Mouse (Mus musculus) liver, postnatal 0 days (tissue): Measurements from ENCODE around the gene Hivep3. TPM values are rescaled to one million over a fixed set of nuclear protein-coding genes. Genes with fewer than 3 reads are reported as not detected.
A peak's percentile ranks its signal among the peaks of the same experiment; 100 is the strongest.

Source experiments
- ATAC-seq: fragments of 200-750 bp; cut with Nextera tagmentation; 2 replicates; pipeline ENCODE4 v1.8.0; 2017; ENCODE audit warnings: mild to moderate bottlenecking, moderate library complexity
- DNase-seq: peaks from one replicate; pipeline ENCODE4 v3.0.0-alpha.2; 2016
- H3K27ac ChIP-seq: fragments of 300-500 bp; sonication (generic); 2 replicates; pipeline ENCODE4 v1.5.1; 2014; ENCODE audit warnings: antibody characterized with exemption, moderate library complexity, mild to moderate bottlenecking, low read depth
- H3K27me3 ChIP-seq: fragments of 300-500 bp; sonication (generic); 2 replicates; pipeline ENCODE4 v1.6.1; 2014; ENCODE audit warnings: low read length, control low read depth, mixed read lengths; ENCODE audit not compliant: insufficient read depth
- H3K36me3 ChIP-seq: fragments of 300-500 bp; sonication (generic); replicated peaks from 2 replicates; pipeline ENCODE4 v1.6.1; 2014; ENCODE audit warnings: mild to moderate bottlenecking, control low read depth, low read length, moderate library complexity, mixed read lengths; ENCODE audit not compliant: insufficient read depth
- H3K4me1 ChIP-seq: fragments of 300-500 bp; sonication (generic); 2 replicates; pipeline ENCODE4 v1.6.1; 2014; ENCODE audit warnings: antibody characterized with exemption, mild to moderate bottlenecking, control low read depth; ENCODE audit not compliant: insufficient read depth
- H3K4me2 ChIP-seq: fragments of 300-500 bp; sonication (generic); 2 replicates; pipeline ENCODE4 v1.6.1; 2014; ENCODE audit warnings: low read depth, mild to moderate bottlenecking, low read length, moderate library complexity, mixed read lengths
- H3K4me3 ChIP-seq: fragments of 300-500 bp; sonication (generic); 2 replicates; pipeline ENCODE4 v1.5.1; 2014; ENCODE audit warnings: low read depth, low read length
- H3K9ac ChIP-seq: fragments of 300-500 bp; sonication (generic); replicated peaks from 2 replicates; pipeline ENCODE4 v1.6.1; 2014; ENCODE audit warnings: mild to moderate bottlenecking, moderate library complexity
- H3K9me3 ChIP-seq: fragments of 300-500 bp; sonication (generic); 2 replicates; pipeline ENCODE4 v1.6.1; 2016; ENCODE audit warnings: mild to moderate bottlenecking, control low read depth, low read length, mixed read lengths
- CTCF ChIP-seq: sonication (generic); IDR thresholded peaks from 2 replicates; pipeline ENCODE4 v1.5.1; 2016; ENCODE audit warnings: antibody characterized with exemption, low read depth
- EP300 ChIP-seq: IDR thresholded peaks from 2 replicates; pipeline ENCODE4 v1.6.1; 2016; ENCODE audit warnings: antibody characterized with exemption, low read depth, mild to moderate bottlenecking
- WGBS: fragments of 180-500 bp; shearing (Covaris S2); extraction: QIAGEN DNeasy Blood & Tissue Kit; methylation state at CpG from one replicate; pipeline ENCODE4 v1.1.7; 2014; ENCODE audit not compliant: insufficient replicate concordance; 5-methylcytosine and 5-hydroxymethylcytosine counted together
- polyA plus RNA-seq: library from polyadenylated mRNA; unstranded; fragments of >200 nt; fragmentation: Nextera tagmentation; extraction: Ambion mirVana; gene quantifications from 2 replicates; pipeline ENCODE4 v1.2.1, GENCODE M21; 2015

Hivep3 gene
- polyA plus RNA-seq, 1 experiment from 2014 or later: 3.8 TPM

GRCm38 (mm10) chr4:119966105-119967072, 232.8 kb downstream of the Hivep3 start:
- Histone ChIP-seq H3K9ac (no peak overlapping the region), H3K9me3 (no peaks in the 10 kb centered on the region), H3K4me1 (peaks cover 18% of the 10 kb centered on the region), H3K27ac (peak overlapping the region; percentile 22; the same call in 1 of the 2 replicates), H3K4me2 (peak overlapping the region; percentile 32; the same call in 1 of the 2 replicates), H3K27me3 (no peaks in the 10 kb centered on the region), H3K36me3 (no peaks in the 10 kb centered on the region), H3K4me3 (no peak overlapping the region)
- WGBS: 44% methylated on average over 20 of the region's 20 CpGs
- DNase-seq (peak; percentile 35), ATAC-seq (peak; percentile 61)
- no peak for TF ChIP-seq EP300
- TF ChIP-seq CTCF: no peak

- Histone ChIP-seq H3K27ac (no peak overlapping the region), H3K4me2 (peak overlapping the region; percentile 32; the same call in 1 of the 2 replicates), H3K9me3 (no peaks in the 10 kb centered on the region), H3K27me3 (no peaks in the 10 kb centered on the region), H3K9ac (no peak overlapping the region), H3K36me3 (no peaks in the 10 kb centered on the region), H3K4me3 (no peak overlapping the region), H3K4me1 (peaks cover 18% of the 10 kb centered on the region)
- DNase-seq (no peak), ATAC-seq (no peak)
- WGBS: 47% methylated on average over 5 of the region's 5 CpGs
- TF ChIP-seq EP300: no peak
- no peak for TF ChIP-seq CTCF
Measured at GRCm38 (mm10) chr4:119967073-119967608, 233.6 kb downstream of the Hivep3 start.

GRCm38 (mm10) chr4:119967636-119968035, 234.1 kb downstream of the Hivep3 start:
- TF ChIP-seq EP300: no peak
- TF ChIP-seq CTCF: no peak

GRCm38 (mm10) chr4:119968071-119968470, 234.5 kb downstream of the Hivep3 start:
- WGBS: 28% methylated on average over 4 of the region's 4 CpGs
- H3K27me3 ChIP-seq: no peaks in the 10 kb centered on the region
- no peak overlapping the region for H3K4me2 ChIP-seq
- H3K9ac ChIP-seq: no peak overlapping the region
- ATAC-seq (no peak), DNase-seq (no peak)
- no peak for TF ChIP-seq CTCF
- no peak for TF ChIP-seq EP300
- no peaks in the 10 kb centered on the region for H3K36me3 ChIP-seq
- no peak overlapping the region for H3K27ac ChIP-seq
- H3K4me1 ChIP-seq: peaks cover 16% of the 10 kb centered on the region
- H3K9me3 ChIP-seq: no peaks in the 10 kb centered on the region
- H3K4me3 ChIP-seq: no peak overlapping the region

More at GRCm38 (mm10) chr4:119967636-119968035, 234.1 kb downstream of the Hivep3 start:
- Histone ChIP-seq H3K9me3 (no peaks in the 10 kb centered on the region), H3K4me1 (peaks cover 17% of the 10 kb centered on the region), H3K4me2 (no peak overlapping the region), H3K27ac (no peak overlapping the region), H3K36me3 (no peaks in the 10 kb centered on the region), H3K9ac (no peak overlapping the region), H3K27me3 (no peaks in the 10 kb centered on the region), H3K4me3 (no peak overlapping the region)
- WGBS: 47% methylated on average over 2 of the region's 2 CpGs
- ATAC-seq (no peak), DNase-seq (no peak)

- Histone ChIP-seq H3K27me3 (no peaks in the 10 kb centered on the region), H3K9ac (no peak overlapping the region), H3K27ac (no peak overlapping the region), H3K4me1 (peaks cover 16% of the 10 kb centered on the region), H3K36me3 (no peaks in the 10 kb centered on the region), H3K4me3 (no peak overlapping the region), H3K9me3 (no peaks in the 10 kb centered on the region), H3K4me2 (no peak overlapping the region)
- DNase-seq (no peak), ATAC-seq (no peak)
- 55% methylated on average over 2 of the region's 2 CpGs for WGBS
- no peak for TF ChIP-seq CTCF
- TF ChIP-seq EP300: no peak
Measured at GRCm38 (mm10) chr4:119968887-119969286, 235.3 kb downstream of the Hivep3 start.

- Histone ChIP-seq H3K27ac (no peak overlapping the region), H3K36me3 (no peaks in the 10 kb centered on the region), H3K9me3 (no peaks in the 10 kb centered on the region), H3K4me3 (no peak overlapping the region), H3K4me2 (no peak overlapping the region), H3K27me3 (no peaks in the 10 kb centered on the region), H3K9ac (no peak overlapping the region), H3K4me1 (peaks cover 9% of the 10 kb centered on the region)
- no peak for TF ChIP-seq CTCF
- TF ChIP-seq EP300: no peak
- ATAC-seq (no peak), DNase-seq (no peak)
- WGBS: 65% methylated on average over 9 of the region's 9 CpGs
Measured at GRCm38 (mm10) chr4:119970166-119970565, 236.6 kb downstream of the Hivep3 start.
